Mouse (Mus musculus): ENCODE measurements around the gene Galnt9.

DNA sequence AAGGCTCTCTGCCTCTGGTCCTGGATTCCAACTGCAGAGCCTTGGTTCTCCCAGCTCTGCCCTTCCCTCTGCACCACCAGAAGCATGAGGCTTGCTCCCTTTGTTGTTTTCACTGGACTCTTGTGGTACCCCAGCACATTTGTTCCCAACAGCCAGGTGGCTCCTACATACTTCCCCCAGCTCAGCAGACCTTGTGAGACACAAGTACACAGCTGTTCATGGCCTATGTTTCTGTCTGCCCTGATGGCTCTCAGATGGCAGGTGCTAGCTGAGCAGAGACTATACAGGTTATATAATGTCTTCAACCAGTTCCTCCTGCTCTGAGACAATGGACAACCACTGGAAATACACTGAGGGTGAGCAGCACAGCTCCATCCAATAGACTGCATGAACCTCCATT, 43.3 kb downstream of the Galnt9 start:
- TF ChIP-seq CTCF (IDR thresholded peaks at IDR 0.05; ENCODE audit: low read depth, low read length) (no peak), POLR2A (IDR thresholded peaks at IDR 0.05; ENCODE audit: extremely low read depth, insufficient read depth, low read length) (no peak)
